18 mouse cellular contexts compared by ENCODE assay signal in genomic region chr9:56469656-56470055, GRCm38 (mm10). TPM values are rescaled to one million over a fixed set of nuclear protein-coding genes. Genes with fewer than 3 reads are reported as not detected.
DNase-seq lines count a peak whose midpoint lies in the region; ATAC-seq and TF ChIP-seq lines count a peak whose summit lies in the region.
"Had no signal": no experiment of that assay in that cellular context is flagged by ENCODE, and none has a peak within 500 bp of the region (broad histone marks: within the 10 kb centered on the region; RNA-seq: fewer than 3 reads in every experiment).

No protein-coding gene starts in this region.

- no peak overlapping the region for H3K9ac ChIP-seq in heart, embryonic 14.5 days (ENCODE audit: low read length)
- H3K9ac ChIP-seq in lung, embryonic 16.5 days (ENCODE audit: low read length) = peak overlapping the region; percentile 29; the same call in 1 of the 2 replicates
- H3K9ac ChIP-seq in intestine, embryonic 15.5 days = no peak overlapping the region
- H3K9ac ChIP-seq: embryonic facial prominence, embryonic 15.5 days; forebrain, embryonic 12.5 days; hindbrain, embryonic 14.5 days; neural tube, embryonic 12.5 days had no signal

- no peak for TF ChIP-seq POLR2A in lung, adult 2 months (IDR thresholded peaks at IDR 0.05; ENCODE audit: borderline replicate concordance, extremely low read depth, low read depth, low read length)

- H3K36me3 ChIP-seq in heart, embryonic 14.5 days (ENCODE audit: control insufficient read depth, insufficient read depth, low read length) = peaks cover 40% of the 10 kb centered on the region
- peaks cover 50% of the 10 kb centered on the region for H3K36me3 ChIP-seq in heart, embryonic 10.5 days
- peaks cover 6% of the 10 kb centered on the region; the same call in 1 of the 2 replicates for H3K36me3 ChIP-seq in lung, embryonic 16.5 days (ENCODE audit: control insufficient read depth, insufficient read depth, low read length)
- H3K36me3 ChIP-seq in intestine, embryonic 15.5 days = peaks cover 4% of the 10 kb centered on the region; the same call in 1 of the 2 replicates

- 39% methylated on average over 2 of the region's 2 CpGs for WGBS in heart, embryonic 14.5 days
- WGBS in heart, embryonic 10.5 days = 39% methylated on average over 2 of the region's 2 CpGs
- WGBS in lung, embryonic 16.5 days = 42% methylated on average over 2 of the region's 2 CpGs
- 51% methylated on average over 2 of the region's 2 CpGs for WGBS in lung, adult 2 months
- whole genome bisulfite sequencing in intestine, embryonic 15.5 days = 50% methylated on average over 2 of the region's 2 CpGs

- no peaks in the 10 kb centered on the region for H3K9me3 ChIP-seq in heart, embryonic 14.5 days (ENCODE audit: control insufficient read depth, low read length)
- H3K9me3 ChIP-seq in heart, embryonic 10.5 days = no peaks in the 10 kb centered on the region
- H3K9me3 ChIP-seq in lung, embryonic 16.5 days (ENCODE audit: control insufficient read depth, low read length) = no peaks in the 10 kb centered on the region
- no peaks in the 10 kb centered on the region for H3K9me3 ChIP-seq in intestine, embryonic 15.5 days
- H3K9me3 ChIP-seq: embryonic facial prominence, embryonic 15.5 days; forebrain, embryonic 12.5 days; neural tube, embryonic 12.5 days had no signal

- ATAC-seq in heart, embryonic 14.5 days (ENCODE audit: insufficient number of reproducible peaks, insufficient read depth, low FRiP score, low read depth) = no peak
- ATAC-seq in lung, embryonic 16.5 days (ENCODE audit: low read depth) = no peak
- no peak for ATAC-seq in intestine, embryonic 15.5 days
- ATAC-seq: midbrain, embryonic 16.5 days had no signal

- H3K4me2 ChIP-seq in heart, embryonic 14.5 days (ENCODE audit: low read length) = no peak overlapping the region
- H3K4me2 ChIP-seq in lung, embryonic 16.5 days (ENCODE audit: low read depth, low read length) = no peak overlapping the region
- no peak overlapping the region for H3K4me2 ChIP-seq in intestine, embryonic 15.5 days (replicated peaks)
- H3K4me2 ChIP-seq: embryonic facial prominence, embryonic 15.5 days; forebrain, embryonic 12.5 days; hindbrain, embryonic 14.5 days; neural tube, embryonic 12.5 days had no signal

- no peak overlapping the region for H3K4me3 ChIP-seq in heart, embryonic 14.5 days (ENCODE audit: control insufficient read depth in 1 of 2, insufficient read depth in 1 of 2, low read depth in 1 of 2, low read length in 2 of 2)
- H3K4me3 ChIP-seq in heart, embryonic 10.5 days = no peak overlapping the region
- no peak overlapping the region for H3K4me3 ChIP-seq in lung, embryonic 16.5 days (ENCODE audit: low read length)
- no peak overlapping the region for H3K4me3 ChIP-seq in lung, adult 2 months (replicated peaks; ENCODE audit: extremely low read depth, low read depth, low read length)
- no peak overlapping the region for H3K4me3 ChIP-seq in intestine, embryonic 15.5 days (replicated peaks)
- H3K4me3 ChIP-seq: embryonic facial prominence, embryonic 15.5 days; forebrain, embryonic 12.5 days; neural tube, embryonic 12.5 days had no signal

- TF ChIP-seq CTCF in lung, adult 2 months (IDR thresholded peaks at IDR 0.05; ENCODE audit: insufficient read depth, low read length) = no peak

- peak; percentile 43 for DNase-seq in adrenal gland, adult 8-10 months
- DNase-seq in adrenal gland, postnatal 25 days = no peak
- DNase-seq in heart, embryonic 10.5 days (ENCODE audit: low spot score) = no peak
- no peak for DNase-seq in lung, adult 2 months
- peak; percentile 36 for DNase-seq in telencephalon, adult 2 months (ENCODE audit: low read depth, low spot score)
- DNase-seq: cerebellum, adult 11-12 months; kidney, adult 18-20 months; liver; retina, postnatal 1 day; thymus, postnatal 36 days had no signal

- H3K4me1 ChIP-seq in heart, embryonic 14.5 days (ENCODE audit: control insufficient read depth in 2 of 2, insufficient read depth in 2 of 2, low read length in 2 of 2) = peaks cover 20 to 36% of the 10 kb centered on the region in 2 experiments
- H3K4me1 ChIP-seq in heart, embryonic 10.5 days = peaks cover 38% of the 10 kb centered on the region
- peaks cover 30% of the 10 kb centered on the region for H3K4me1 ChIP-seq in lung, embryonic 16.5 days (replicated peaks; ENCODE audit: control insufficient read depth, insufficient read depth, low read length)
- peaks cover 24% of the 10 kb centered on the region for H3K4me1 ChIP-seq in lung, adult 2 months (ENCODE audit: control insufficient read depth, insufficient read depth, low read length)
- peaks cover 8% of the 10 kb centered on the region; the same call in 1 of the 2 replicates for H3K4me1 ChIP-seq in intestine, embryonic 15.5 days (replicated peaks)

- no peaks in the 10 kb centered on the region for H3K27me3 ChIP-seq in heart, embryonic 14.5 days (ENCODE audit: control insufficient read depth, insufficient read depth, low read length)
- no peaks in the 10 kb centered on the region for H3K27me3 ChIP-seq in heart, embryonic 10.5 days (ENCODE audit: insufficient read depth, poor library complexity, severe bottlenecking)
- no peaks in the 10 kb centered on the region for H3K27me3 ChIP-seq in lung, embryonic 16.5 days (ENCODE audit: control insufficient read depth, insufficient read depth, low read depth, low read length)
- H3K27me3 ChIP-seq in intestine, embryonic 15.5 days (replicated peaks) = no peaks in the 10 kb centered on the region
- H3K27me3 ChIP-seq: embryonic facial prominence, embryonic 15.5 days; forebrain, embryonic 12.5 days; neural tube, embryonic 12.5 days had no signal

- H3K27ac ChIP-seq in heart, embryonic 14.5 days (replicated peaks in 1 of 2; ENCODE audit: control insufficient read depth in 1 of 2, insufficient read depth in 1 of 2, low read depth in 2 of 2, low read length in 2 of 2) = peak overlapping the region; percentile 17 to 40
- no peak overlapping the region for H3K27ac ChIP-seq in heart, embryonic 10.5 days
- H3K27ac ChIP-seq in lung, embryonic 16.5 days (ENCODE audit: low read length) = no peak overlapping the region
- H3K27ac ChIP-seq in intestine, embryonic 15.5 days = no peak overlapping the region
- H3K27ac ChIP-seq: embryonic facial prominence, embryonic 15.5 days; forebrain, embryonic 12.5 days; hindbrain, embryonic 14.5 days; neural tube, embryonic 12.5 days had no signal

RNA-seq across cellular contexts. Expression of gene Hmg20a, which starts 51.2 kb away (rescaled TPM):
- 10 to 100 TPM; 48.6 to 62.3 (median 54.7) TPM for total RNA-seq in adrenal gland, adult 8-10 months (2022)
- total RNA-seq in adrenal gland, postnatal 25 days (2021) = 41.6 and 52.3 TPM in 2 replicates
- polyA plus RNA-seq in heart, embryonic 14.5 days (2014; fragmentation: Nextera tagmentation; extraction: Ambion mirVana) = 58.5 and 62.2 TPM in 2 replicates
- polyA plus RNA-seq in heart, embryonic 10.5 days (2016; fragmentation: Nextera tagmentation; extraction: Ambion mirVana) = 56.9 and 62.4 TPM in 2 replicates
- polyA plus RNA-seq in lung, embryonic 16.5 days (2015; fragmentation: Nextera tagmentation; extraction: Ambion mirVana) = 57.9 and 60.6 TPM in 2 replicates
- 20.7 and 29.4 TPM in 2 replicates for polyA plus RNA-seq in lung, adult 2 months (2012; rRNA removed)
- 42.7 and 43.0 TPM in 2 replicates for polyA plus RNA-seq in intestine, embryonic 15.5 days (2015; fragmentation: Nextera tagmentation; extraction: Ambion mirVana)

RNA-seq across cellular contexts. Expression of gene Peak1, which starts 51.8 kb away (rescaled TPM):
- 10 to 100 TPM; 54.2 to 77.2 (median 64.8) TPM for total RNA-seq in adrenal gland, adult 8-10 months (2022)
- 61.1 and 64.9 TPM in 2 replicates for total RNA-seq in adrenal gland, postnatal 25 days (2021)
- 18.8 and 22.4 TPM in 2 replicates for polyA plus RNA-seq in heart, embryonic 14.5 days (2014; fragmentation: Nextera tagmentation; extraction: Ambion mirVana)
- 10.0 and 10.3 TPM in 2 replicates for polyA plus RNA-seq in heart, embryonic 10.5 days (2016; fragmentation: Nextera tagmentation; extraction: Ambion mirVana)
- polyA plus RNA-seq in lung, embryonic 16.5 days (2015; fragmentation: Nextera tagmentation; extraction: Ambion mirVana) = 26.4 and 27.1 TPM in 2 replicates
- 16.3 and 22.4 TPM in 2 replicates for polyA plus RNA-seq in lung, adult 2 months (2012; rRNA removed)
- polyA plus RNA-seq in intestine, embryonic 15.5 days (2015; fragmentation: Nextera tagmentation; extraction: Ambion mirVana) = 10.1 and 12.6 TPM in 2 replicates

Comparison
In these comparisons a context has a peak if more than half of its experiments do, and no peak if none do; other contexts are left out.
1. DNase-seq: peak in adrenal gland, adult 8-10 months (single experiment) and telencephalon, adult 2 months (single experiment); none in adrenal gland, postnatal 25 days (single experiment), heart, embryonic 10.5 days (single experiment) and lung, adult 2 months (single experiment).
2. H3K27ac ChIP-seq: peak in heart, embryonic 14.5 days (2 of 2); none in heart, embryonic 10.5 days (single experiment), lung, embryonic 16.5 days (single experiment) and intestine, embryonic 15.5 days (single experiment).